Mouse (Mus musculus) kidney, postnatal 0 days (tissue): ENCODE measurements around the gene Rab35. TPM values are rescaled to one million over a fixed set of nuclear protein-coding genes. Genes with fewer than 3 reads are reported as not detected.
A peak's percentile ranks its signal among the peaks of the same experiment; 100 is the strongest.

Experiments
- ATAC-seq: fragments of 200-750 bp; cut with Nextera tagmentation; replicated peaks from 2 replicates; pipeline ENCODE4 v1.8.0; 2017; ENCODE audit warnings: low read depth, moderate number of reproducible peaks, moderate TSS enrichment, moderate library complexity; ENCODE audit not compliant: low FRiP score
- DNase-seq: peaks from one replicate; pipeline ENCODE4 v3.0.0-alpha.2; 2016; ENCODE audit warnings: low spot score
- H3K27ac ChIP-seq: fragments of 300-500 bp; sonication (generic); 2 replicates; pipeline ENCODE4 v1.5.1; 2014; ENCODE audit warnings: mild to moderate bottlenecking
- H3K27me3 ChIP-seq: fragments of 300-500 bp; sonication (generic); 2 replicates; pipeline ENCODE4 v1.6.1; 2014; ENCODE audit warnings: low read length, mixed read lengths; ENCODE audit not compliant: insufficient read depth
- H3K36me3 ChIP-seq: fragments of 300-500 bp; sonication (generic); 2 replicates; pipeline ENCODE4 v1.6.1; 2014; ENCODE audit warnings: low read length, mixed read lengths; ENCODE audit not compliant: insufficient read depth
- H3K4me1 ChIP-seq: fragments of 300-500 bp; sonication (generic); replicated peaks from 2 replicates; pipeline ENCODE4 v1.6.1; 2014; ENCODE audit warnings: antibody characterized with exemption, low read length, mixed read lengths; ENCODE audit not compliant: insufficient read depth
- H3K4me2 ChIP-seq: fragments of 300-500 bp; sonication (generic); 2 replicates; pipeline ENCODE4 v1.6.1; 2014; ENCODE audit warnings: mild to moderate bottlenecking, low read length, moderate library complexity, mixed read lengths
- H3K4me3 ChIP-seq: fragments of 300-500 bp; sonication (generic); replicated peaks from 2 replicates; pipeline ENCODE4 v1.5.1; 2014; ENCODE audit warnings: low read depth, low read length
- H3K9ac ChIP-seq: fragments of 300-500 bp; sonication (generic); 2 replicates; pipeline ENCODE4 v1.6.1; 2014; ENCODE audit warnings: low read depth, low read length
- H3K9me3 ChIP-seq: fragments of 300-500 bp; sonication (generic); replicated peaks from 2 replicates; pipeline ENCODE4 v1.6.1; 2016; ENCODE audit warnings: low read length, inconsistent platforms, mixed read lengths
- CTCF ChIP-seq: IDR thresholded peaks from 2 replicates; pipeline ENCODE4 v1.5.1; 2016; ENCODE audit warnings: antibody characterized with exemption, low read depth, mild to moderate bottlenecking, moderate library complexity
- WGBS: fragments of 180-500 bp; shearing (Covaris S2); extraction: QIAGEN DNeasy Blood & Tissue Kit; methylation state at CpG from one replicate; pipeline ENCODE4 v1.1.7; 2014; 5-methylcytosine and 5-hydroxymethylcytosine counted together
- polyA plus RNA-seq: library from polyadenylated mRNA; unstranded; fragments of >200 nt; fragmentation: Nextera tagmentation; extraction: Ambion mirVana; gene quantifications from 2 replicates; pipeline ENCODE4 v1.2.1, GENCODE M21; 2015

Gene Rab35
- polyA plus RNA-seq, 1 experiment from 2014 or later: 18.5 TPM

GRCm38 (mm10) chr5:115666366-115667065 lies 34.8 kb downstream of the Rab35 start:
- no peak overlapping the region for H3K9ac ChIP-seq
- no peak overlapping the region for H3K4me2 ChIP-seq
- H3K9me3 ChIP-seq: no peaks in the 10 kb centered on the region
- H3K27ac ChIP-seq: no peak overlapping the region
- H3K4me1 ChIP-seq: no peaks in the 10 kb centered on the region
- TF ChIP-seq CTCF: no peak
- DNase-seq (no peak), ATAC-seq (no peak)
- H3K36me3 ChIP-seq: no peaks in the 10 kb centered on the region
- no peak overlapping the region for H3K4me3 ChIP-seq
- no peaks in the 10 kb centered on the region for H3K27me3 ChIP-seq
- 66% methylated on average over 8 of the region's 8 CpGs for WGBS

GRCm38 (mm10) chr5:115667210-115667609 lies 35.5 kb downstream of the Rab35 start:
- no peak overlapping the region for H3K27ac ChIP-seq
- no peak overlapping the region for H3K4me2 ChIP-seq
- H3K27me3 ChIP-seq: no peaks in the 10 kb centered on the region
- no peak overlapping the region for H3K9ac ChIP-seq
- no peaks in the 10 kb centered on the region for H3K4me1 ChIP-seq
- ATAC-seq (peak; percentile 61; the same call in 1 of the 2 replicates), DNase-seq (no peak)
- TF ChIP-seq CTCF: no peak
- no peaks in the 10 kb centered on the region for H3K9me3 ChIP-seq
- H3K36me3 ChIP-seq: no peaks in the 10 kb centered on the region
- H3K4me3 ChIP-seq: no peak overlapping the region
- 69% methylated on average over 8 of the region's 8 CpGs for WGBS

DNA sequence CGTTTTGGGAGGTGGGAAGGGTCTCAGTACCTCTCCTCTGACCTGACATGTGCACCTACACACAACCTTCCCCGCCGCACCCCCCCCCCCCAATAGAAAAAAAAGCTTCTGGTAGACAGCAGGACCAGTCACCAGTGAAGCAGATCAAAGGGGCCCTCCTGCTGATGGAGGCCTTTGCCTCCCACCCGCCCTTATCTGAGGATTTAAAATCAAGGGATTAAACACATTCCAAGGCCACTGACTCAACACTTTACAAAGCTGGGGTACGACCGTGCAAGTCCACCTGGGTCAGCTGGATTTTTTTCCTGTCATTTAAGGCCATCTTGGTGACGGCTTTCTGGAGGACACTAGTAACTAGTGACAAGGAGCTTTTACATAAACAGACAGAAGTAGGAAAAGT lies 36.2 kb downstream of the Rab35 start:
- no peak overlapping the region for H3K4me2 ChIP-seq
- TF ChIP-seq CTCF: no peak
- no peaks in the 10 kb centered on the region for H3K27me3 ChIP-seq
- H3K36me3 ChIP-seq: no peaks in the 10 kb centered on the region
- no peak for DNase-seq
- H3K4me1 ChIP-seq: no peaks in the 10 kb centered on the region
- no peak overlapping the region for H3K4me3 ChIP-seq
- no peak overlapping the region for H3K9ac ChIP-seq
- no peaks in the 10 kb centered on the region for H3K9me3 ChIP-seq
- WGBS: 19% methylated on average over 7 of the region's 7 CpGs
- no peak overlapping the region for H3K27ac ChIP-seq
- no peak for ATAC-seq

- DNase-seq: no peak
- H3K4me2 ChIP-seq: no peak overlapping the region
- H3K9me3 ChIP-seq: no peaks in the 10 kb centered on the region
- no peaks in the 10 kb centered on the region for H3K36me3 ChIP-seq
- no peaks in the 10 kb centered on the region for H3K4me1 ChIP-seq
- no peak overlapping the region for H3K27ac ChIP-seq
- no peak overlapping the region for H3K9ac ChIP-seq
- no peaks in the 10 kb centered on the region for H3K27me3 ChIP-seq
- ATAC-seq: no peak
- H3K4me3 ChIP-seq: no peak overlapping the region
- TF ChIP-seq CTCF: no peak
- 85% methylated on average over 12 of the region's 12 CpGs for WGBS
Measured at GRCm38 (mm10) chr5:115668986-115669385, 37.3 kb downstream of the Rab35 start.

GRCm38 (mm10) chr5:115669974-115670373 lies 38.3 kb downstream of the Rab35 start:
- no peak for DNase-seq
- Histone ChIP-seq H3K27me3 (no peaks in the 10 kb centered on the region), H3K9ac (no peak overlapping the region), H3K4me1 (no peaks in the 10 kb centered on the region), H3K9me3 (no peaks in the 10 kb centered on the region), H3K36me3 (no peaks in the 10 kb centered on the region), H3K4me3 (no peak overlapping the region), H3K27ac (no peak overlapping the region), H3K4me2 (no peak overlapping the region)
- TF ChIP-seq CTCF: no peak
- whole genome bisulfite sequencing: 86% methylated on average over 11 of the region's 11 CpGs
- ATAC-seq: no peak

- no peaks in the 10 kb centered on the region for H3K27me3 ChIP-seq
- H3K4me1 ChIP-seq: no peaks in the 10 kb centered on the region
- no peak for TF ChIP-seq CTCF
- no peak overlapping the region for H3K4me2 ChIP-seq
- ATAC-seq (no peak), DNase-seq (no peak)
- H3K4me3 ChIP-seq: no peak overlapping the region
- H3K9ac ChIP-seq: no peak overlapping the region
- H3K27ac ChIP-seq: no peak overlapping the region
- WGBS: 54% methylated on average over 2 of the region's 2 CpGs
- no peaks in the 10 kb centered on the region for H3K36me3 ChIP-seq
- no peaks in the 10 kb centered on the region for H3K9me3 ChIP-seq
Measured at GRCm38 (mm10) chr5:115670406-115670805, 38.7 kb downstream of the Rab35 start.

DNA sequence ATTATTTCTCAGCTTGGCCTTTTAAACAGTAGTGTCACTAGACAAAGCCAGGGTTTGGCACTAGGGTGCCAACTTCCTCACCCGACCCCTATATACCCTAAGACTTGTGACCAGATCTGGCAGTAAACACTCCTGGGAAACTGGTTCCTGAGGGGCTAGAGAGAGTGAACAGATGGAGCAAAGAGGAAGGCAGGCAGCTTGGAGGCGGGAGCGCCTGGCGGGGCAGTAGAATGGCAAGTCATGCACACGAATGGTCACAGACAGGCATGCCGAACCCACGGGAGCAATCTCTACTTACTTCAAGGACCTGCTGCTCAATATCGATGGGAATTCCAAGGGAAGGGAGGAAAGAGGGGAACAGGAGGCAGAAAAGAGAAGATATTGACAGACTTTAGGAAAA lies 40.1 kb downstream of the Rab35 start:
- no peak overlapping the region for H3K4me2 ChIP-seq
- no peaks in the 10 kb centered on the region for H3K36me3 ChIP-seq
- TF ChIP-seq CTCF: no peak
- ATAC-seq (no peak), DNase-seq (no peak)
- H3K27me3 ChIP-seq: no peaks in the 10 kb centered on the region
- H3K4me1 ChIP-seq: no peaks in the 10 kb centered on the region
- 48% methylated on average over 8 of the region's 8 CpGs for WGBS
- no peak overlapping the region for H3K9ac ChIP-seq
- no peaks in the 10 kb centered on the region for H3K9me3 ChIP-seq
- H3K27ac ChIP-seq: no peak overlapping the region
- H3K4me3 ChIP-seq: no peak overlapping the region
